Mouse (Mus musculus) embryonic facial prominence, embryonic 14.5 days (tissue): ENCODE measurements at regions not wholly inside any gene's neighbourhood (a gene's known extent, or its start where the extent isn't known, plus 50 kb on each side); places are given as distances from the start of the nearest gene placed in this dataset.
"Not testable (repeated sequence)": the region's sequence is repeated elsewhere in the genome, so short reads cannot be mapped to it uniquely, and the experiment has no call there.

ENCODE experiments used
- ATAC-seq: fragments of 200-750 bp; cut with Nextera tagmentation; 2 replicates; pipeline ENCODE4 v1.8.0; 2017; ENCODE audit warnings: low read depth, moderate number of reproducible peaks, moderate TSS enrichment
- DNase-seq: peaks from one replicate; pipeline ENCODE4 v3.0.0-alpha.2; 2015; ENCODE audit warnings: low spot score
- H3K27ac ChIP-seq: fragments of 300-500 bp; sonication (generic); replicated peaks from 2 replicates; pipeline ENCODE4 v1.5.1; 2014; ENCODE audit warnings: low read depth, mild to moderate bottlenecking, low read length, moderate library complexity
- H3K27me3 ChIP-seq: fragments of 300-500 bp; sonication (generic); replicated peaks from 2 replicates; pipeline ENCODE4 v1.6.1; 2014; ENCODE audit warnings: low read length; ENCODE audit not compliant: control insufficient read depth, insufficient read depth
- H3K36me3 ChIP-seq: fragments of 300-500 bp; sonication (generic); 2 replicates; pipeline ENCODE4 v1.6.1; 2014; ENCODE audit warnings: low read length, mixed read lengths; ENCODE audit not compliant: control insufficient read depth, insufficient read depth
- H3K4me1 ChIP-seq: fragments of 300-500 bp; sonication (generic); 2 replicates; pipeline ENCODE4 v1.6.1; 2014; ENCODE audit warnings: antibody characterized with exemption, low read length; ENCODE audit not compliant: control insufficient read depth, insufficient read depth
- H3K4me2 ChIP-seq: fragments of 300-500 bp; sonication (generic); 2 replicates; pipeline ENCODE4 v1.6.1; 2014; ENCODE audit warnings: low read depth, mild to moderate bottlenecking, low read length, moderate library complexity, mixed read lengths
- H3K4me3 ChIP-seq: fragments of 300-500 bp; sonication (generic); 2 replicates; pipeline ENCODE4 v1.5.1; 2014; ENCODE audit warnings: low read depth, mild to moderate bottlenecking, low read length
- H3K9ac ChIP-seq: fragments of 300-500 bp; sonication (generic); 2 replicates; pipeline ENCODE4 v1.6.1; 2014; ENCODE audit warnings: low read depth, mild to moderate bottlenecking, low read length, moderate library complexity, mixed read lengths
- H3K9me3 ChIP-seq: fragments of 300-500 bp; sonication (generic); 2 replicates; pipeline ENCODE4 v1.6.1; 2016; ENCODE audit warnings: low read length; ENCODE audit not compliant: control insufficient read depth
- WGBS: fragments of 180-500 bp; shearing (Covaris S2); extraction: QIAGEN DNeasy Blood & Tissue Kit; methylation state at CpG from one replicate; pipeline ENCODE4 v1.1.7; 2014; 5-methylcytosine and 5-hydroxymethylcytosine counted together

- Histone ChIP-seq H3K36me3 (no peaks in the 10 kb centered on the region), H3K9ac (no peak overlapping the region), H3K4me3 (no peak overlapping the region), H3K4me1 (0 out of 2 replicates have a peak, but pooled peaks cover 3% of the 10 kb centered on the region), H3K27me3 (no peaks in the 10 kb centered on the region), H3K4me2 (no peak overlapping the region), H3K27ac (no peak overlapping the region), H3K9me3 (no peaks in the 10 kb centered on the region)
- 72% methylated on average over 9 of the region's 9 CpGs for WGBS
- DNase-seq, result no peak
- no peak for ATAC-seq
These were observed 85.4 kb upstream of the Gm12728 start for GRCm38 (mm10) chr4:105704271-105704670.

DNA sequence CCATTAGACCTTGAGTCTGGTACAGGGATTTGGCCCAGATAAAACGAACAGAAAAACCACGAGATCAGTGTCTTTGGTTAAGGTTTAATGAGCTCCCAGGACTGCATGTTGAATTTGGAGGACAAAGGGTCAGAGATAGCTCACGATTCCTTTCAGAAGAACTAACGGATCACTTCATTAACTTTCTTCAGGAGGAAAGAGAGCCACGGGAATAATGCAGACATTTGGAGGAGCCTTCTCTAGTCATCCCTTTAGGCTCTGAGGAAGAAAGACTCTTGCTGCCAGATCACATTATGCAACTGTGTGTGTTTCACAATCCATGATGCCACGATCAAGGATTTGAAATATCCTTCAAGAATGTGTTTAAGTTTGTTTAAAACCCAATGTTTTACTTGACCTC is 83.7 kb upstream of the Gm12728 start:
- Histone ChIP-seq H3K4me2 (no peak overlapping the region), H3K4me1 (0 out of 2 replicates have a peak, but pooled peaks cover 3% of the 10 kb centered on the region), H3K27me3 (no peaks in the 10 kb centered on the region), H3K36me3 (no peaks in the 10 kb centered on the region), H3K4me3 (no peak overlapping the region), H3K9me3 (no peaks in the 10 kb centered on the region), H3K9ac (no peak overlapping the region), H3K27ac (no peak overlapping the region)
- DNase-seq (no peak), ATAC-seq (no peak)
- 70% methylated on average over 6 of the region's 6 CpGs for WGBS

GRCm38 (mm10) chr4:105708080-105708796 is 81.4 kb upstream of the Gm12728 start:
- H3K27me3 ChIP-seq, result no peaks in the 10 kb centered on the region
- DNase-seq, result no peak

GRCm38 (mm10) chr4:105713956-105714355 is 75.7 kb upstream of the Gm12728 start:
- 93% methylated on average over 6 of the region's 6 CpGs for WGBS
- H3K36me3 ChIP-seq, result no peaks in the 10 kb centered on the region
- ATAC-seq, result no peak

More at GRCm38 (mm10) chr4:105708080-105708796, 81.4 kb upstream of the Gm12728 start:
- 0 out of 2 replicates have a peak, but pooled peaks cover 3% of the 10 kb centered on the region for H3K4me1 ChIP-seq
- H3K4me3 ChIP-seq, result no peak overlapping the region
- H3K36me3 ChIP-seq, result no peaks in the 10 kb centered on the region
- no peak overlapping the region for H3K4me2 ChIP-seq
- H3K27ac ChIP-seq, result no peak overlapping the region
- 78% methylated on average over 13 of the region's 13 CpGs for WGBS
- H3K9ac ChIP-seq, result no peak overlapping the region
- H3K9me3 ChIP-seq, result peaks cover 8% of the 10 kb centered on the region
- ATAC-seq, result no peak

GRCm38 (mm10) chr4:105718080-105718479 is 71.6 kb upstream of the Gm12728 start:
- no peak for DNase-seq
- 72% methylated on average over 5 of the region's 5 CpGs for whole genome bisulfite sequencing
- Histone ChIP-seq H3K9me3 (peaks cover 6% of the 10 kb centered on the region), H3K4me3 (no peak overlapping the region), H3K27ac (no peak overlapping the region), H3K27me3 (no peaks in the 10 kb centered on the region), H3K4me2 (no peak overlapping the region), H3K36me3 (no peaks in the 10 kb centered on the region), H3K4me1 (no peaks in the 10 kb centered on the region), H3K9ac (no peak overlapping the region)
- ATAC-seq, result no peak

More at GRCm38 (mm10) chr4:105713956-105714355, 75.7 kb upstream of the Gm12728 start:
- no peak overlapping the region for H3K4me2 ChIP-seq
- H3K27me3 ChIP-seq, result no peaks in the 10 kb centered on the region
- no peak overlapping the region for H3K4me3 ChIP-seq
- no peak for DNase-seq
- H3K27ac ChIP-seq, result no peak overlapping the region
- H3K9me3 ChIP-seq, result peaks cover 12% of the 10 kb centered on the region
- no peak overlapping the region for H3K9ac ChIP-seq
- H3K4me1 ChIP-seq, result no peaks in the 10 kb centered on the region

- no peak overlapping the region for H3K4me2 ChIP-seq
- H3K9me3 ChIP-seq, result 0 out of 2 replicates have a peak, but pooled peaks cover 5% of the 10 kb centered on the region
- H3K36me3 ChIP-seq, result no peaks in the 10 kb centered on the region
- no peak overlapping the region for H3K27ac ChIP-seq
- DNase-seq (no peak), ATAC-seq (no peak)
- H3K4me3 ChIP-seq, result no peak overlapping the region
- H3K9ac ChIP-seq, result no peak overlapping the region
- no peaks in the 10 kb centered on the region for H3K4me1 ChIP-seq
- no peaks in the 10 kb centered on the region for H3K27me3 ChIP-seq
- WGBS, result 53% methylated on average over 3 of the region's 3 CpGs
These were observed 61.0 kb upstream of the Gm12728 start for GRCm38 (mm10) chr4:105728696-105729095.

GRCm38 (mm10) chr4:105730900-105731299 is 58.8 kb upstream of the Gm12728 start:
- H3K27ac ChIP-seq, result no peak overlapping the region
- no peaks in the 10 kb centered on the region for H3K9me3 ChIP-seq
- no peaks in the 10 kb centered on the region for H3K27me3 ChIP-seq
- H3K4me1 ChIP-seq, result no peaks in the 10 kb centered on the region
- ATAC-seq (no peak), DNase-seq (no peak)
- WGBS, result 57% methylated on average over 2 of the region's 2 CpGs
- no peaks in the 10 kb centered on the region for H3K36me3 ChIP-seq
- H3K4me3 ChIP-seq, result no peak overlapping the region
- no peak overlapping the region for H3K4me2 ChIP-seq
- no peak overlapping the region for H3K9ac ChIP-seq

DNA sequence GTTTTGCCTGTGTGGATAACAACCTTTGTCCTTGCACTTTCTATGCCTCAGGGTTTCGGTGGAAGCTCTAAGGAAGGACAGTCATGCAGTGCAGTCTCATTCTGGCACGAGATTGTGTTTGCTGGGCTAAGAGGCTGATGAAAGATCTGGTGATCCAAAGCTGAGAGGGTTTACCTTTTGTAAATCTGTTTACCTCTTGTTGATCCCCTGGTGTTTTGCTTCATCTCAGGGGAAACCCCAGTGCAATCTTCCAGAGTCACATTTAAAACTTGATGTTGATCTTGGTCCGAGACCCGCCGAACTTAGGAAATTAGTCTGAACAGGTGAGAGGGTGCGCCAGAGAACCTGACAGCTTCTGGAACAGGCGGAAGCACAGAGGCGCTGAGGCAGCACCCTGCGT is 54.6 kb upstream of the Gm12728 start:
- WGBS, result 82% methylated on average over 6 of the region's 9 CpGs
- not testable (repeated sequence) for H3K27me3 ChIP-seq, ATAC-seq, H3K27ac ChIP-seq, H3K4me3 ChIP-seq, H3K4me1 ChIP-seq, H3K36me3 ChIP-seq, H3K9ac ChIP-seq, DNase-seq, H3K4me2 ChIP-seq, H3K9me3 ChIP-seq
